Comparison of ENCODE assay signal across 8 mouse cellular contexts in the genomic region with DNA sequence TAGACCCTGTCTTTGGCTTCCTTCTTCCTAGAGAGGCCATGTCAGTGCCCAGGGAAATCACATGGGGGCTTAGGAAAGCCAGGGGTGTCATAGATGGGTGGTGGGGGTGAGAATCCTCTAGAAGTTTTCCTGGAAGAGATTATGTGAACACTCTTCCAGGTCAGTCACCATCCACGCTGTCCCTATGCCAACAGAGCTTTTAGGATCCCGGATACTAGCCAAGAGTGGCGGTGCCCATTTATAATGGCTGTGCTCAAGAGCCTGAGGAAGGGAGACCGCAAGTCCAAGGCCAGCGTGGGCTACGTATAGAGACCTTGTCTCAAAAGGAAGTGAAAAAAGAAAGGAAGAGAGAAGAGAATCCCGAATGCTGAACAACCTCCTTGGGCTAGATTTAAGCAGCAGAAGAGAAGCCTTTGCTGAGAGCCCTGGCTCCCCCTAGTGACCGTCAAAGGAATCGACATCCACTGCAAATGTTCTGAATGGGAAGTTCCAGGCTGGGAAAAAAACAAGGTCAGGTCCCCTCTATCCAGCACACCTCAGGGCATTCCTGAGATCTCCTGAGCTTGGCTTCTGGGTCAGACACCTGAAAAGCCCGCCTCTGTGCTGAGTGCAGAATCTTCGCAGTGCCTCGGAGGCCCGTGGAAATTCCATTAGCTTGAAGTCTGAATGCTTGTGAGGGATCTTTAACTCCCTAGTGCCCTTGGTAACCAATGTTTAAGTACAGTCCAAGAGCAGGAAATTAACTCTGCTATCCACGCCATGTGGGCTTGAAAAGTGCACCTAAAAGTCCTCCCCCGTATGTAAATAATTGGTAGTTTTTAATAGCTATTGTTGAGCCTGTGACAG. TPM values are rescaled to one million over a fixed set of nuclear protein-coding genes. Genes with fewer than 3 reads are reported as not detected.
DNase-seq lines count a peak whose midpoint lies in the region; ATAC-seq and TF ChIP-seq lines count a peak whose summit lies in the region.

No protein-coding gene starts in this region.

- no peak overlapping the region for H3K27ac ChIP-seq in heart, postnatal 0 days (ENCODE audit: low read depth)
- H3K27ac ChIP-seq in olfactory bulb, adult 2 months (ENCODE audit: insufficient read depth, low read depth, low read length), result no peak overlapping the region

- no peaks in the 10 kb centered on the region for H3K79me2 ChIP-seq in C2C12 (ENCODE audit: control insufficient read depth, insufficient read depth)

- H3K9me3 ChIP-seq in heart, postnatal 0 days (replicated peaks; ENCODE audit: control insufficient read depth, low read length), result no peaks in the 10 kb centered on the region

- no peak overlapping the region for H3ac ChIP-seq in C2C12 (ENCODE audit: control insufficient read depth, insufficient read length, low read depth)

- TF ChIP-seq CTCF in C2C12 (IDR thresholded peaks at IDR 0.05; ENCODE audit: control insufficient read depth, insufficient read depth, insufficient read length), result peak; percentile 31
- TF ChIP-seq CTCF in heart, postnatal 0 days (IDR thresholded peaks at IDR 0.05; ENCODE audit: low read depth), result peak; percentile 86
- TF ChIP-seq CTCF in olfactory bulb, adult 2 months (IDR thresholded peaks at IDR 0.05; ENCODE audit: insufficient read depth, low read depth, low read length), result peak; percentile 51; the same call in 1 of the 2 replicates

- no peak overlapping the region for H3K4me2 ChIP-seq in heart, postnatal 0 days (ENCODE audit: low read depth, low read length)

- H3K36me3 ChIP-seq in C2C12 (ENCODE audit: control insufficient read depth, insufficient read depth), result no peaks in the 10 kb centered on the region
- H3K36me3 ChIP-seq in heart, postnatal 0 days (replicated peaks; ENCODE audit: control insufficient read depth, insufficient read depth, low read length), result no peaks in the 10 kb centered on the region

- no peak overlapping the region for H3K9ac ChIP-seq in heart, postnatal 0 days (replicated peaks; ENCODE audit: low read depth, low read length)

- 25% methylated on average over 15 of the region's 15 CpGs for WGBS in heart, postnatal 0 days
- WGBS in olfactory bulb, adult 2 months, result 17% methylated on average over 15 of the region's 15 CpGs

- peak; percentile 63 for DNase-seq in adrenal gland, adult 2 months
- DNase-seq in embryo, embryonic 11.5 days (ENCODE audit: low read depth, low spot score), result peak; percentile 56
- peak; percentile 71 for DNase-seq in heart, postnatal 0 days (ENCODE audit: low spot score)
- peak; percentile 68 to 75 for DNase-seq in kidney, postnatal 25 days
- DNase-seq in lung, adult 18-20 months, result peak; percentile 38 to 58
- peak; percentile 60 for DNase-seq in thymus, postnatal 0 days (ENCODE audit: low spot score)

- TF ChIP-seq POLR2A in olfactory bulb, adult 2 months (IDR thresholded peaks at IDR 0.05; ENCODE audit: insufficient read depth, low read depth, low read length), result no peak

- TF ChIP-seq EP300 in heart, postnatal 0 days (IDR thresholded peaks at IDR 0.05; ENCODE audit: low read depth), result no peak

- no peaks in the 10 kb centered on the region for H3K4me1 ChIP-seq in heart, postnatal 0 days (ENCODE audit: control insufficient read depth, insufficient read depth)
- peaks cover 9% of the 10 kb centered on the region for H3K4me1 ChIP-seq in olfactory bulb, adult 2 months (ENCODE audit: control insufficient read depth, insufficient read depth, low read length)

- H3K27me3 ChIP-seq in C2C12 (ENCODE audit: control insufficient read depth, insufficient read depth, insufficient read length), result no peaks in the 10 kb centered on the region
- 0 out of 2 replicates have a peak, but pooled peaks cover 5% of the 10 kb centered on the region for H3K27me3 ChIP-seq in heart, postnatal 0 days (ENCODE audit: control insufficient read depth, insufficient read depth, low read length)

- H3K79me3 ChIP-seq in C2C12 (ENCODE audit: low read depth), result no peaks in the 10 kb centered on the region

- H3K4me3 ChIP-seq in C2C12 (ENCODE audit: insufficient read depth, poor library complexity, severe bottlenecking), result no peak overlapping the region
- no peak overlapping the region for H3K4me3 ChIP-seq in heart, postnatal 0 days (ENCODE audit: low read depth, low read length)
- 0 out of 2 replicates have a peak overlapping the region, but pooled peaks have one; percentile 11 for H3K4me3 ChIP-seq in olfactory bulb, adult 2 months (ENCODE audit: insufficient read depth, low read depth, low read length)

- no peak for ATAC-seq in heart, postnatal 0 days (ENCODE audit: insufficient read depth, low read depth)

TF ChIP-seq in C2C12, 6 proteins besides CTCF, POLR2A, EP300 and RAD21:
- TF ChIP-seq MAX (IDR thresholded peaks at IDR 0.05) (no peak), MYOG (IDR thresholded peaks at IDR 0.05; ENCODE audit: control insufficient read depth, extremely low read depth, insufficient read length) (no peak), MYOD1 (IDR thresholded peaks at IDR 0.05; ENCODE audit: control insufficient read depth, insufficient read length, low read depth) (no peak), USF1 (IDR thresholded peaks at IDR 0.05; ENCODE audit: low read depth) (no peak), FOSL1 (IDR thresholded peaks at IDR 0.05; ENCODE audit: insufficient read depth, low read length, poor library complexity, severe bottlenecking) (no peak), CEBPB (IDR thresholded peaks at IDR 0.05; ENCODE audit: low read depth) (no peak)

RNA-seq across cellular contexts. Expression of a gene that starts 50.5 kb away (rescaled TPM):
- polyA plus RNA-seq in C2C12 (2012; fragmentation: generic; extraction: Trizol), result 0.04 TPM
- 10 to 100 TPM; 38.7 to 59.7 TPM for total RNA-seq in adrenal gland, adult 2 months (2021)
- polyA plus RNA-seq in adrenal gland, adult 2 months (2012; rRNA removed), result 57.1 and 57.2 TPM in 2 replicates
- 123 and 125 TPM in 2 replicates for total RNA-seq in heart, postnatal 0 days (2014; rRNA removed; ENCODE audit: low replicate concordance)
- 39.5 and 42.6 TPM in 2 replicates for polyA plus RNA-seq in heart, postnatal 0 days (2015; fragmentation: Nextera tagmentation; extraction: Ambion mirVana)
- not detected in 2 replicates for polyA plus RNA-seq in olfactory bulb, adult 2 months (2012; ENCODE audit: insufficient read depth, insufficient read length, low replicate concordance, missing spikeins)
- polyA plus RNA-seq in thymus, postnatal 0 days (2015; fragmentation: Nextera tagmentation; extraction: Ambion mirVana), result 7.8 and 8.3 TPM in 2 replicates

Comparison
In these comparisons a context has a peak if more than half of its experiments do, and no peak if none do; other contexts are left out.
1. CTCF ChIP-seq: peak in every context shown above with its lines; median percentile 86 in heart, postnatal 0 days; 51 in olfactory bulb, adult 2 months; 31 in C2C12.